Mouse (Mus musculus): ENCODE data around the gene Hist1h3g.

DNA sequence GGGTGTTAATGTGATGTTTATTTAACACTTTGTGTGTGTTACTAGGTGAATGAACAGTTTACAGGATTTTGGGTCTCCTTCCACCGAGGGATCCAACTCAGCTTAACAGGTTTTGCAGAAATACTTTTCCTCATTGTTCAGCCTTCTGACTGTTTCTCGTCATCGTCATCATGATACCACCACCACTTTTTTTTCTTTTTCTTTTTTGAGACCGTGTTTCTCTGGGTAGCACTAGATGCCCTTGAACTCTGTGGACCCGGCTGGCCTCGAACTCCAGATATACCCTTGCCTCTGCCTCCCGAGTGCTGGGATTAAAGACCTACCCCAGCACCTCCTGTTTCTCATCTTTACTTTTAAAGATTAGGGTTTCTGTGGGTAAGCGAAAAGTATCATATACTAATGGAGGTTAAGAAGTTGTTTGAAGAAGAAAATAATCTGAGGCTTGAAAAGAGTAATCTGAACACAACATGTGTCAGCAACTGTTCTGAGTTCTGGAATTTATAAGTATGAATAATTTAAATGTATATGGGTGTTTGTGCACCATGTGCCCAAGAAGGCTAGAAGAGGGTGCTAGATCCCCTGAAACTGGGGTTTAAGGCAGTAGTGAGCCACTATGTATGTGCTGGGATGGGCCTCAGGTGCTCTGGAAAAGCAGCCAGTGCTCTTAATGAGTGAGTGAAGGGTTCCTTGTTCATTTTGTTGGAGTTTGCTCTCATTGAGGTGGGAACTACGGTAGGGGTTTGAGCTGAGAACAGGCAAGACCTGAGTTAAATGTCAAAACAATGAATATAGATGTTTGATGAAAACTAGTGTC, 2.8 kb upstream of the Hist1h3g start:
- TF ChIP-seq POLR2A (IDR thresholded peaks at IDR 0.05; ENCODE audit: control insufficient read depth, extremely low read depth, insufficient read depth, low read length, poor library complexity) (no peak), CTCF (IDR thresholded peaks at IDR 0.05; ENCODE audit: borderline replicate concordance, control insufficient read depth, extremely low read depth, insufficient read depth, low read length, poor library complexity) (no peak)
